Mouse (Mus musculus) frontal cortex, postnatal 36 days (tissue): ENCODE data around the gene Acot10.
"Not testable (repeated sequence)": the region's sequence is repeated elsewhere in the genome, so short reads cannot be mapped to it uniquely, and the experiment has no call there.

Experiments used
- DNase-seq, 2 experiments: peaks; one replicate each; pipeline ENCODE4 v3.0.0; 2022; ENCODE audit warnings: low spot score in 2 of 2

Gene Acot10

DNA sequence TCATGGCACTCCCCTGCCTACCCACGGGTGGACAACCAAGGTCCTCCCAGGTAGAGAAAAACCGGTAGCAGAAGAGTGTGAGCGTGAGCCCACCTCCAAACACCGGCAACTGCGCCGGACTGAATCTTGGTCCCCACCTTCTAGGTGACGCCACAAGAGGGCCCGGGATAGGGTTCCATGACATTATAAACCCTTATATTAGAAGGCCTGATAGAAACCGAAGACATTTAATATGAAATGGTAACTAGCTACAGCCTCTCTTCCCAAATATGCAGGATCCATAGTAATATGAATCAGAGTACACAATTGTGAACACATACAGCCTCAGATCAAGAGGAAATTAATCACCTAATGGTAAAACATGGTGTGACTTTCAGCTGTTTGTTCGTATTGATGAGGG lies at the start of gene Acot10:
Gene Acot10 (minus strand): TSS at position 101 of the 400 bp plus-strand sequence.
- no peak for DNase-seq

GRCm38 (mm10) chr15:20711859-20712258 lies 45.3 kb upstream of the Acot10 start:
- peak in 1 of 2 experiments; percentile 15 for DNase-seq

- no peak for DNase-seq
Measured at GRCm38 (mm10) chr15:20696229-20696628, 29.7 kb upstream of the Acot10 start.

- no peak for DNase-seq
Measured at GRCm38 (mm10) chr15:20684200-20684599, 17.6 kb upstream of the Acot10 start.

- DNase-seq: no peak
Measured at GRCm38 (mm10) chr15:20682719-20683118, 16.2 kb upstream of the Acot10 start.

DNA sequence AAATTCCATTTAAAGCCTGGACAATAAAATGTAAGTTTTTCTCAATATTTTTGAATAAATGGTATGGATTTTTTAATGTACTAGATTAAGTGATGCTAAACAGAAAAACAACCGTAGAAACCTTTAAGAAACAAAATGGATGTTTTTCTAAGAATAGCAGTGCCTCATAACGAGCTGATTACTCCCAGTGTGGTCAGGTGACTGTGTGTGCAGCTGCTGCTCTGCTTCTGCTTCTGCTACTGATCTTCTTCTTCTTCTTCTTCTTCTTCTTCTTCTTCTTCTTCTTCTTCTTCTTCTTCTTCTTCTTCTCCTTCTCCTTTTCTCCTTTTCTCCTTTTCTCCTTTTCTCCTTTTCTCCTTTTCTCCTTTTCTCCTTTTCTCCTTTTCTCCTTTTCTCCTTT lies 3.0 kb upstream of the Acot10 start:
- DNase-seq: not testable (repeated sequence)

- no peak for DNase-seq
Measured at GRCm38 (mm10) chr15:20667989-20668388, 1.4 kb upstream of the Acot10 start.

- DNase-seq: no peak
Measured at GRCm38 (mm10) chr15:20667350-20667749, 800 bp upstream of the Acot10 start.

- DNase-seq: peak in 1 of 2 experiments; percentile 46
Measured at GRCm38 (mm10) chr15:20660221-20660620, 6.3 kb downstream of the Acot10 start.

- DNase-seq: no peak
Measured at GRCm38 (mm10) chr15:20642905-20643414, 23.6 kb downstream of the Acot10 start.

DNA sequence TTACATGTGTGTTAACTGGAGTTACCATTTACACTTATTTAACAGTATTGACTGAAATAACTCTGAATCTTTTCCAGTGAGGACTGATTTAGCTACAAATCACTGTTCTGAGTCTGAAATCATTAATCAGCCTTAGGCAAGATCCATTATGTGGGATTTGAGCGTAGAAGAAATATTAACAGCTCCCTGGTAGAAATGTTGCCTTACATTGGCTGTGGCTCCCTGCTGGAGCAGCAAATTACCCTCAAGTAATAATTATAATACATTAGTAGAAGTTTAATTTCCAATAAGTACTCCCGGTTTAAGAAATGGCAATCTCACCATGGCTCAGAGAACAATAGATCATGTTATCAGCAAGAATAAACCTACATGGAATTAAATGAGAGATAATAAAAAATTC lies 27.4 kb downstream of the Acot10 start:
- no peak for DNase-seq

GRCm38 (mm10) chr15:20634593-20634992 lies 32.0 kb downstream of the Acot10 start:
- peak in 1 of 2 experiments; percentile 26 for DNase-seq
